Mouse (Mus musculus): Measurements from ENCODE around the gene Ddx59. TPM values are rescaled to one million over a fixed set of nuclear protein-coding genes. Genes with fewer than 3 reads are reported as not detected.

The Ddx59 gene
- total RNA-seq (2021): 10 to 100 TPM; 20.0 to 20.7 TPM
- long read RNA-seq, experiment 1, transcript Ddx59-201 (8 exons, 2,166 nt): major isoform, 29 of 31 reads
- long read RNA-seq, experiment 1, partial matches to known transcripts: 0 of 31 reads
- long read RNA-seq, experiment 1, other reads (novel, unspliced or antisense): 2 of 31 reads
- long read RNA-seq, experiment 2, transcript Ddx59-201 (8 exons, 2,166 nt): major isoform, 27 of 35 reads
- long read RNA-seq, experiment 2, partial matches to known transcripts: 5 of 35 reads
- long read RNA-seq, experiment 2, other reads (novel, unspliced or antisense): 3 of 35 reads

DNA sequence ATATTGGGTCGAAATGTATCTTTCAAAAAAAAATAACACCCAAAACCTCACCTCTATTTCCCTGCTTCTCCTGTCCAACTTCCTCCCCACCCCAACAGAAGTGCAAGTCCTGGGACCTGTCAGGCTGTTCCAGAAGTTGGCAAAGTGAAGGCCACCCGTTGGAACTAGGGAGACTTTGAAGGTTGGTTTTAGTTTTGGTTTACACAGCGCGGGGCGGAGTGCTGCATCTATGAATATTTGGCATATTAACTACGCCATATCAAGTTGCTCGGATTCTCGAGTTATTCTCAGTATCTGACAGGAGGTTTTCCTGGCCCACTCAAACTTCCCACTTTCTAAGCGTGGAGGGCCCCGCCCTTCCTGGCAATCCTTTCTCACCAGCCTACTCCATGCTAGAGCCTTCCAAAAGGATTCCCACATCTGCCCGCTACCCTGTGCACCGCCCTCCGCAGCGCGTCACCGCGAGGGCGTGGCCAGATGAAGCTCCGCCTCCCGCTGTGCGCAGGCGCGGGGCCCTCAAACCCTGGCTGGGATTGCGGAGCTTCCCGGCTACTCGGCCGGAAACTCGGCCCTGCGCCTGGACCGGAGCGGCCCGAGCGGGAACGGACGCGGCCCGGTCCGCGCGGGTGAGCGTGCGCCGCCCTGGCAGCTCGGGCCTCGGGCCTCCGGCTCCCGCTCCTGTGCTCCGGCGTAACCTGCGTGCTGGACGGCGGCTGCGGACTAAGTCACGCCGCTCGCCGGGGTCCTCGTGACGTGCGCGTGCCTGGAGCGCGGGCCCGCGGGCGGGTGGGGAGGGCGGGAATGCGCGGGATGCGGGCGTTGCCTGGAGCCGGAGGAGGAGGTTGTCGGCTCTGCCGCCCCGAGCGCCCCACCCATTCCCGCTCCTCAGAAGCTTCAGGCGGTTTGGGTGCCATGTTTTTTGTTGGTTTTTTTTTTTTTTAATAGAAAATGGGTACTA is at the start of gene Ddx59:
Ddx59 (plus strand) TSS at position 474 of the 958 bp plus-strand sequence.
- DNase-seq (ENCODE audit: low spot score): peak; percentile 98

DNA sequence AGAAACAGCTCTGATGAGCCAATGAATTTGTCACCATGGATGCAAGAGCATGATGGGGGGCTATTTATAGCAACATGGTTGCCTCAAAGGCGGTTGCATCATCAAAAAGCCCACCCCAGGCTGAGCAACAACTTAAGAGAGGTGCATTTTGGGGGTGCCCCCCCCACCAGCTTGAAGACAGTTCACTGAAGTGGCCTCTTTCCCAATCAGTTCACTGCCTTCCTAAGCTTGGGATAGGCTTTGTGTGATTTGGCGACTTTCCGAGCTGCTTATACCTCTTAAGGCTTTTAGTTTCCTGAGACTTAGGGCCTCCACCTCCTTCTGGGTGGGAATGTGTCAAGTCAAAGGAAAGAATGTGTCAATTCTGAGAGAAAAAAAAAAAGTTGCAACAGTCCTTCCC is 49.1 kb upstream of the Ddx59 start:
- no peak for DNase-seq (ENCODE audit: low spot score)

DNA sequence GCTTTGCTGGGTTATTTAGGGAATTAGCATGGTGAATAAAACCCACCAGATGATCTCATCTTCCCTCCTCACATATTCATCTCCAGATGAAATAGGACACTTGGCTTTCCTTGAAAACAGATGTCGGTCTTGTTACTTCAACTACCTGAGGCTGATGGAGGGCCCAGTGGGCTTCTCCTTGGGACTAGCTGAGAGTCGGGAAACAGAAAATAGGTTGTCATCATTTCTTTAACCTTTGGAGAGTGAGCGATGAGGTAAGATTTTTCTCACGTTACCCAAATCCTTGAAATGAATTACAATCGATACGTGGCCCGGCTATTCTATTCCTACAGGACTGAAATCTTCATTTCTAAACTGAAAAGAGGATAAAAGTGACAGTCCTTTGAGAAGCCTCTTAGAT is 35.8 kb upstream of the Ddx59 start:
- no peak for DNase-seq (ENCODE audit: low spot score)

DNA sequence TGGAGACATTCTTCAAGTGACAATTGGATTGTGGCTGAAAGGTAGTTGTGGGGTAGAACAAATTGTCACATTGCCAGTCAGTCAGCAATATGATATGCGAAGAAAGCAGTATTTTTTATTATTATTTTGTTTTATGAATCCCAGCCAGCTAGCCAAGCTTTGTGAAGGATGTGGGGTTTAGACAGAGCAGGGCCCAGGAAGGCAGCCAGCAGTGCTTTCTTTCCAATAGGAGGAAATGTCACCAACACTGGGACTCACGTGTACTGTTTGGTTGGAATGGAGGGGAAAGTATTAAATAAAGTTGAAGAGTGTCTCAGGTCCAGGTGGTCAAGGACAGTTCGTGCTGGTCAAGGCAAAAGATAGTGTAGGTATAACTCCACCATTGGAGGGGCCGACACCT is 34.9 kb upstream of the Ddx59 start:
- no peak for DNase-seq (ENCODE audit: low spot score)

DNA sequence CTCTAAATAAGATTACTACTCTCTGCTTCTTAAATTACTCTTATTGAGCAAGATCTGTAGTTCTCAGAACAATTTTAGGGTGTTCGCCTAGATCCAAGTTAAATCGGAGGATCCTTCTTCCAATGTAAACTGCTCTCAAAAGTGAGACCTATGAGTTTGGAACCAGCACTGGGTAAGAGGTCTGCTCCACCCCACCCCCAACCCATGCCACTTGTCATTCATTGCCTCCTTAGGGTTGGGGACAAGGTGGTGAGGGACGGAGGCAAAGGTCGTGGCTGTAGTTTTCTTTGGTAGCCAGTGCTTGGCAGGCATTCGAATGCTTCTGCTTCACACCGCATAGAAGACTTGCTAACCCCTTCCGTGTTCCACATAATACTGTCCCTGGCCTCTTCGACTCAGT is 34.5 kb upstream of the Ddx59 start:
- DNase-seq (ENCODE audit: low spot score): no peak

DNA sequence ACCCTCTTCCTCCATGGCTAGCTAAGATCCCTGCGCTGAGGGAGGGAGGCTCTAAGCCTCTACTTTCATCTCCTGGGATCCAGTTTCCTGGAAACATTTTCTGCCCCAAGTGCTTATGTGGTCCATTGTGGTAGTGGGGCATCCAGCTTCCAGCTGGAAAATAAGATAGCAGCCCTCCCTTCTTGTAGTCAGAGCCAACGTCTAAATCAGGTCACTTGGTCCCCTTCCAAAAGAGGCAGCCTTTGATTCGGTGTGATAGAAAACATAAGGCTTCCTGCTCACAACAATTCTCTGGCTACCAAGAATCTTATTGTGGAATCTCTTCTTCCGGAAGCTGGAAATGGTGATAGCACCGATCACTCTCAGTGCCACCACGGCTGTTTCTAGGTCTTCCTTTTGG is 33.9 kb upstream of the Ddx59 start:
- no peak for DNase-seq (ENCODE audit: low spot score)

DNA sequence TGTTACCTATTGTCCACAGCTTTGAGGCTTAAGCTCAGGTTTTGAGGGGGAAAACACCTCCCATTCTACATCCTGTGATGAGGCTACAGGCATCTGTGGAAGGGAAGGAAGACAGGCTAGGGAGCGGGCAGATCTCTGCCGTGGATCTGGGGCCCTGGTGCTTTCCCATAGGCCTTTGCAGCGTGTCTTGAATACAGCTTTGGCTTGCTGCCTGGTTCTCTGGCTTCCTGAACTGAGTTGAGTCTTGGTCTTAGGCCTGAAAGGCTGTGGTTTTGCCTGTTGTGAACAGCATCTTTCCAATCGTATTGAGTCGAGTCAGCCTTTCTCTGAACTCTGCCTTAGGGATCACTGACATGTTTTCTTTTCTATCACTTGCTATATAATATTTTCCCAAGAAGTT is 33.5 kb upstream of the Ddx59 start:
- peak; percentile 14 for DNase-seq (ENCODE audit: low spot score)

DNA sequence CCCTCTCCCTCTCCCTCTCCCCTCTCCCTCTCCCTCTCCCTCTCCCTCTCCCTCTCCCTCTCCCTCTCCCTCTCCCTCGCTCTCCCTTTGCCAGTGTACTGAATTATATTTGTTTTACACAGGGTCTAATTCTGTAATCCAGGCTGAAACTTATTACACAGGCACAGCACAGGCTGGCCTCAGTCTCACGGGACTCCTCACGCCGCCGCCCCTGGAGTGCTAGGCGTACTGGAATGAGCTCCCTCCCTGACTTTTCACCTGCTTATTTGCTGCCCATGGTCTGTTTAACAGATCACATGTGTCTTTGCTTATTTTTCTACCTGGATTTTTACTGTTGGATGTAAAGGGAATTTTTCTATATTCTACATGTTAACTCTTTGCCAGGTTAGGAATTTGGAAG is 28.2 kb upstream of the Ddx59 start:
- no peak for DNase-seq (ENCODE audit: low spot score)

DNA sequence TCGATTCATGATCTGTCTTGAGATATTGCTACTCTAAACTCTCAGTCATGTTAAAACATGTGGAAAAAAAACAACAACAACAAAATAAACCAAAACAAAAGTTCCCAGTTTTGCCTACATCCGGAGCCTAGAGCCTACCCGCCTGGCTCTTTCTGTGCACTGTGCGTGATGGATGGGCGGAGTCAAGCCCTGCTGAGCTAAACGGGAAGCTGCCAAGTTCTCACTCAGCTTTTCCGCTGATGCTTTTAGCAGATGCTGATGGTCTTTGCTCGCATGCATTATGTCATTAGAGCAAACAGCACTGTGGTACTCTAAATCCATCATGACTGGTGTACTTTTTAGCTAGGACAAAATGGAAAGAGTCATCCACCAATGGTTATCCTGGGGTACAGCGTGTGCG is 20.6 kb upstream of the Ddx59 start:
- peak; percentile 34 for DNase-seq (ENCODE audit: low spot score)

DNA sequence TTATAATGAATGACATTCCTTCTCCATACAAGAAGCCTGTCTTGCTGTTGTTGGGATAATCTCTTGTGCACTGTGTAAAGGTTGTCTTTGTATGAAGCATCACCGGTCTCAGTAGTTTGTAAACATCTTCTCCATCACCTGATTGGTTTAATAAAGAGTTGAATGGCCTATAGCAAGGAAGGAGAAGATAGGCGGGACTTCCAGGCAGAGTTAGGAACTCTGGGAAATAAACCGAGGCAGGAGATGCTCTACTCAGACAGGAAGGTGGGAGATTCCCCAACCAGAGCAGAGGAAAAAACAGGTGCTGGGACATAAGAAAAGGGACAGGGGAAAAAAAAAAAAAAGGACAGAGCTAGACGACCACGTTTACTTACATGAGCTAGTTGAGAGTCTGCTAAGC is 20.0 kb upstream of the Ddx59 start:
- DNase-seq (ENCODE audit: low spot score): no peak

DNA sequence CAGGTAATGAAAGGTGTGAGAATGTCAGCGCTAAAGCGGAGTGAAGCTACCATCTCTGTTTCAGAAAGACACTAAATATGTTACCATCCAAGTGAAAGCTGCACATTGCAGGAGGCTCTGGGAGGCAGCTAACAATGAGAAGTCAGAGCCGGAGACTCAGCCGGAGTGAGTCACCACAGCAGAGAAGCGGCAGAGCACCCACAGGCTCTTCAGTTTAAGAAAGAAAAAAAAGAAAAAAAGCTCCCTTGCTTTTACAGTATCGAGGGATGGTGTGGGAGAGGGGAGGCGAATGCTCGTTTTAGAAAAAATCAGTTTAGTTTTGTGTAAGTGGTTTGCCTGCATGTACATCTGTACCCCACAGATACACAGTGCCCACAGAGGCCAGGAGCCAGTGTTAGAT is 13.8 kb upstream of the Ddx59 start:
- no peak for DNase-seq (ENCODE audit: low spot score)

DNA sequence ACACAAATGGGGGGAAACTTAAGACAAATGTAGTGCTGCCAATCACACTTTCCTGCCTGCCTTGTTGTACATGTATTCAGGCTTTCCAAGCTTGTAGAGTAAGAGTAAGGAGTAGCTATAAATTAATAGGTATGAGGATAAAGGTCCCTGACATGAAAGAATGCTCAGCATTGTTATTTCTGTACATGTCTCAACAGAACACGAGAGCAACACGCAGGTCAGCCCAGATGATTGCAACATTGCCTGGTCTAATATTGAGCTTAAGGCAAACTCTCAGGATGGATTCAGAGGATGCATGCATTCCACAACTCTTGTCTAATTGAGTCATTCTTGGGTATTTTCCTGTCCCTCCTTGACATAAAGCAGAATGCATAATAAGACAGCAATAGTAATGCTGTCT is 5.4 kb upstream of the Ddx59 start:
- no peak for DNase-seq (ENCODE audit: low spot score)

DNA sequence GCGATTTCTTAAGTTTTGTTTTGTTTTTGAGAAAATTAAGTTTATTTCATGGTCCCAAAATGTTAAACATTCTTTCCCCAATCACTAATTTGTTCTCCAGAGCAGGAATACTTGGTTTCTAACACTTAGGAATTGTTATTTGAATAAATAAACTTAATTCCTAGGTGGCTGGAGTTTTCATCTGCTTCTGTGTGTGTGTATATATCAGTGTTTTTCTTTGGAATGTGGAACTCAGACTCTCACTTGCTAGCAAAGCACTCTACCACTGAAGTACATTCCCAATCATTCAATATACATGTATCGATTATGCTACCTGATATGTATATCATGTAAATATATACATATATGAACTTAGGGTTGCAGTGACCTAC is 670 bp downstream of the Ddx59 start:
- DNase-seq (ENCODE audit: low spot score): no peak

DNA sequence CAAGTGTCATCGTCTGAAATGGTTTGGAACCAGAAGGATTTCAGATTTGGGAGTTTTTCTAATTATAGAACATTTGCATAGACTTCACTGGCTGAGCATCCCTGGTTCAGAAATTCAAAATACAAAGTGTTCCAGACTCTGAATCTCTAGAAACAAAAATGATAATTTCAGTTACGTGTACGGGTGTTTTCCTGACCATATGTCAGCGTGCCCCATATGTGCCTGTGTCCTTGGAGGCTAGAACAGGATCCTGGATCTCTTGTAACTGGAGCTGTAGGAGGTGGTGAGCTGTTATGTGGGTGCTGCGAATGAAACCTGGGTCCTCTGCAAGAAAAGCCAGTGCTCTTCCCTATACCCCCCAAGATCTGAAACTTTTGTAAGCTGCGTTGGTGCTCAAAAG is 3.3 kb downstream of the Ddx59 start:
- no peak for DNase-seq (ENCODE audit: low spot score)

DNA sequence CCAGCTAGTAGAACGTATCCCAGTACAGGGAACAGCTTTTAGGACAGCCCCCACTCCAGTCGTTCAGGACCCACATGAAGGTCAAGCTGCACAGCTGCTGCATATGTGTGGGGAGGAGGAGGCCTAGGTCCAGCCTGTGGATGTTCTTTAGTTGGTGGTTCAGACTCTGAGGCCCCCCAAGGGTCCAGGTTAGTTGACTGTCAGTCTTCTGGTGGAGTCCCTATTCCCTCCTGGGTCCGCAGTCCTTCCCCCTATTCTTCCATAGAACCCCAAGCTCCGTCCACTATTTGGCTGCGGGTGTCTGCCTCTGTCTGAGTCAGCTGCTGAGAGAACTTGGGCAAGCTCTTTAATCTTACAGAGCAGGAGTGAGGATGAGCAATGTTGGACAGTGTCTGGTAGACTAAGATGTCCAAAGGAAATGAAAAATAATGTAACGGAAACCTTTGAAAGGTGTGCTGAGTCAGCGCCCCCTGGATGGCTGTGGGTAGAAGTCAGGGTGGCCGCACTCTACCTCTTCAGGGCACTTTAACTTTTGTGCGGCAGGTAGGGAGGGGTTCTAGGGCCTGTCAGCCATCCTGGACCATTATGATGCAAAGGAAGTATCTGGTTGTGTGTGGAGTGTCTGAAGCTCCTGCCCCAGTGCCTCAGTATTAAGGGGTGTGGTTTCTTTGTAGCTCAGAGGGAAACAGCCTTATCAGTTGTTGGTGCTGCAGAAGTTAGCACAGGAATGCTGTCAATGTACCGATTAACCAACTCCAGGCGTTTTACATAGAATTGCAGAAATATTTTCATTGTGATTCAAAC is 12.3 kb downstream of the Ddx59 start:
- DNase-seq (ENCODE audit: low spot score): no peak

DNA sequence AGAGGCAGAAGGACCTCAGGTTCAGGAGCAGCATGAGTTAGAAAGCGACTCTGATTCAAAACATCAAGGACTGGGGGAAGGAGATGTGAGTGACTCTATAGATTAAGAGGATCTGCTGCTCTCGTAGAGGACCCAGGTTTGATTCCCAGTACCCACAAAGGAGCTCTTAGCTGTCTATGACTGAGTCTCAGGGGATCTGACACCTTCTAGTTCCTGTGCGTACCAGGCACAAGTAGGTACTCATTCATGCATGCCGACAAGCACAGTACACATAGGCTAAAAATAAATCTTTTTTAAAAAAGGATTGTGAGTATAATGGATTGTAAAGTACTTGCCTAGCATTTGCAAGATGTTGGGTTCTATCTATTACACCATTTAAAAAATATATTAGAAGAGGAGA is 13.9 kb downstream of the Ddx59 start:
- no peak for DNase-seq (ENCODE audit: low spot score)

DNA sequence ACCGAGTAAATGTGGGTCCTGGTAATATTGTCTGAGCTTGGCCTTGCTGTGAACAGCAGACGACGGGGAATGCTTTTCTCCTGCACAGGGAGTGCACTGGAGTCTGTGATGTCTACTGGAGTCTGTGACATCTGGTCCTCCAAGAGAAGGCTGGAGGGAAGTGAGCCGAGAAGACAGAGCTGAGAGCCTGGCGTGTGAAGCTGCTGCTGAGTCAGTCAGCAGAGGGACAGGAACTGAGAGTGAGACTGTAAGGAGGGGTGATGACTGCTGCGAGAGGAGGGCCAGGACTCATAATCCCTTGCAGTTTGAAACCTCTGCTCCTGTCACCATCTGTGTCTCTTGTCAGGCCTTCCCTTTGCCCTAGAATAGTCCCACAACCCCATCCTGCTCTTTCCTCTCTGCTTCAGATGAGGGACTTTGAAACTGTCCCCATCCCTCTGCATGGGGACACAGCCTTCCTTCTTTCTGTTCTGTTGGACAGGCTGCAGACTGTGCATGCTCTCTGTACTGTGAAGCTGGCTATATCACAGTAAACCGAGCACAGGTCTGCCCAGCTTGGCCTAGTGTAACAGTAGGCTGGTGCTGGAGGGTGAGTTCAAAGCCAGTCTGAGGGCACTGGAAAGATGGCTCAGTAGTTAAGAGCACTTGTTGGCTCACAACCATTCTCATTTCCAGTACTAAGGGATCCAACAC is 15.2 kb downstream of the Ddx59 start:
- no peak for DNase-seq (ENCODE audit: low spot score)

DNA sequence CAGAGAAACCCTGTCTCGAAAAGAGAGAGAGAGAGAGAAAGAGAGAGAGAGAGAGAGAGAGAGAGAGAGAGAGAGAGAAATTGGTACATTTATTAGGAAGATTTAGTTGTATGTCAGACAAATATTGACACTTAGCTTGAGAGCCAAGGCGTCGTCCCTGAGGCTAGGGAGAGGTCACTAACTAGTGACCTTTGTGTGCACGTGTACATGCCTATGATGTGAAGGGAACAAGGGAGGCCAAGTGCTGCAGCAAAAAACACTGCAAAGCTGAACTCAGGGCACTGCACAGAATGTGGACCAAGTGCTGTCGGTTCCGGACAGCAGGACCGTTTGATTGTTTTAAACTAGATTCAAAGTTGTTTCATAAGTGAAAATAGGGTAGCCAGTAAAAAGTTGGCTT is 25.7 kb downstream of the Ddx59 start:
- no peak for DNase-seq (ENCODE audit: low spot score)

DNA sequence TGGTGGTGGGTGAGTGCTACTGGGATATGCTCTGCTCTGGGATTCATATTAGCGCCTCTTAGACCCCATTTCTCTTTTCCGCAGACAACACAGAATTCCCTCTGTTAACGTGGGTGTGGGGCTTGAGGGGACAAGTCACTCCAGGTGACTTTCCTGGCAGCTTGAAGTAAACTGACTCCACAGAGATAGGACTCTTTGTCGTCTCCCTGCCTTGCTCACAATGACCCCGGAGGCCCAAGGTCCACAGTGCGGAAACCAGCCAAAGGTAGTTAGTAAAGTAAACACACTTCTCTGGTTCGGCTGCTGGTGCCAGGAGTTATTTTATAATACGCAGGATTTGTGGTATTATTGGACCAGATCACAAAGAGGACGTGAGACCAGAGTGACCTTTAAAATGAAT is 27.7 kb downstream of the Ddx59 start:
- DNase-seq (ENCODE audit: low spot score): no peak

DNA sequence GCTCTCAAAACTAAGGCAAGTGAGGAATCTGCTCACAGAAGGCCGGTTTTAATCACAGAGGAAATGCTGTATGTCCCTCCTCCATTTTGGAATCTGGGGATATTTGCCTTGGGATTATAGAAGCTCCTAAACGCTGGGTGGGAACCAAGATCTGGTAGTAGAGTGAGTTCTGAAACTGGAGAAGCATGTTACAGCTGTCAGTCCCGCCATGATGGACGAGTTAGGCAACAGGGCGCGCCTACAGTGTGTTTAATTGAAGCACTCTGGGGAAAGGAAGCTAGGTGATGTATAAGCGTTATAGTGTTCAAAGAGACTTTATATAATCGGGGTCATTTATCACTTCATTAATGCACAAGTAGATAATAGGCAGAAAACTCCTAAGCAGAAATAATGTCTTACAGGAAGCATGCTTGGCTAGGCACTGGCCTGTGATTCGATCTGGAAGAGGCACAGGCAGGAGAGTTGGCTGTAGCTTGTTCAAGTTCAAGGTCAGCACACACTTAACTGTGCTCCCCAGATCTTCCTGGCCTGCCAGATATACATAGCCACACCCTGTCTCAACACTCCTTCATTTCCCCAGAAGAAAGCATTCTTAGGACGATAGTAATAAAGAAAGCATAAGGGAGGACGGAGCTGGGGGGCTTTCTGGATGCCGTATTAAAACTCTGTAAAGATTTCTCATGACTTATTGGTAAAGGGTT is 29.6 kb downstream of the Ddx59 start:
- no peak for DNase-seq (ENCODE audit: low spot score)

DNA sequence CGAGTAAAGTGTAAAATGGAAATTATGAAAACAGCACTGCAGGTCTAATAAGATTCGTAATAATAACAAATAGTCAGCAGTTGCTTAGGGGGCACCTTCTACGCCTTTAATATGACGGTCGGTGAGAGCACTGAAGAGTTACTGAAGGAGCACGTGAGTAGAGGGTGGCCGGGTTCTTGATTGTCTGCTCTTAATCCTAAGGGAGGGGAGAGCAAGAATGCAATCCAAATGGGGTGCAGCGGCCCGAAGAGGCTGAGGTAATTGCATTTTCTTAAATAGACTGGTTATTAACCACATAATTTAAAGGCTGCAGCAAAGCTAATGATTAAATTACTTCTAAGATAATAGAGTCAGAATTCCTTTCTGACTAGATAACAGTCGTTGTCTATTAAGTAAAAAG is 31.9 kb downstream of the Ddx59 start:
- no peak for DNase-seq (ENCODE audit: low spot score)

Measured in gastrocnemius, adult 18-20 months (tissue).